Mouse (Mus musculus) A20 (cell line): ENCODE measurements around the gene Plvap.

Experiments used
- DNase-seq: peaks from one replicate; pipeline ENCODE4 v3.0.0-alpha.2; 2011; ENCODE audit warnings: low read depth, low spot score

Gene Plvap

DNA sequence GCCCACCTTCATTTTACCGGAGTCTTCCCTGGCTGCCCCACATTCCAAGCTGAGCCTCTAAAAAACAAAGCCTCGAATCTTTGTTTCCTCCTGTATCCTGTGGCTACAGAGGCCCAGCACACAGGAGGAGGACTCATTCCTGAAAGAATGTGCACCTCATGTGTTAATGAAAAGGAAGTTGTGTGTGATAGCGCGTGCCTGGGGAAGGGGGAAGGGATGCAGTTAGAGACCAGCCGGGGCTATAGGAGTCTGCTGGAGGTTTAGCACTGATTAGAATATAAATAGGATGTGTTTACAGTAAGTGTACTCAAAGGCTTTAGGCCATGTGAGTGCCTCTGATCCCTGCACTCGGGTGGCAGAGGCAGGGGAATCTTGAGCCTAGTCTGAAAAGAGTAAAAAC is 14.7 kb upstream of the Plvap start:
- no peak for DNase-seq

GRCm38 (mm10) chr8:71525226-71526050 is 13.9 kb upstream of the Plvap start, which contains the start of gene Ccdc194:
Gene Ccdc194 (minus strand): TSS chr8:71525711.
- no peak for DNase-seq

GRCm38 (mm10) chr8:71521634-71522033 is 10.1 kb upstream of the Plvap start:
- DNase-seq: peak; percentile 94

DNA sequence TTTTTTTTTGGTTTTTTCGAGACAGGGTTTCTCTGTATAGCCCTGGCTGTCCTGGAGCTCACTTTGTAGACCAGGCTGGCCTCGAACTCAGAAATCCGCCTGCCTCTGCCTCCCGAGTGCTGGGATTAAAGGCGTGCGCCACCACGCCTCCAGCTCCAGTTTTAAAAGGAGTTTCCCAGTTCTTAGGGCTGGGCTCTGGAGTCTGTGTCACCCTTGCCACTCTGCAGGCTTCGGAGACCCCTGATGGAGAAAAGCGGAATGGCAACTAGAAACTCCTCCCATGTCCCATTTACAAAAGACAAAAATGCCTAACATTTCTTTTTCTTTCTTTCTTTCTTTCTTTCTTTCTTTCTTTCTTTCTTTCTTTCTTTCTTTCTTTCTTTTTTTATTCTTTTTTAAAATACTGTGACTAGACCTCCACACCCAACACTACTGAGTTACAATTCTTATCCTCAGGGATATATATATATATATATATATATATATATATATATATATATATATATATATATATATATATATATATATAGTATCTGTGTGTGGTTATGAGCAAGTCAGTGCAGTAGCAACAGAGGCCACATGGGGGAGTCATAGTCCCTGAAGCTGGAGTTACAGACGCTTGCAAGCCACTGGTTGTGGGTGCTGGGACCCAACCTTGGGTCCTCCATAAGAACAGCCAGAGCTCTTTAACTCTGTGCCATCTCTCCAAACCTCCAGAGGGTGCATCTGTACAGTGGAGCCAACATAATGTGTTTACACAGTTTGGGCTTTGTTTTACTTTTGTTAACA is 7.7 kb upstream of the Plvap start:
- DNase-seq: peak; percentile 58

DNA sequence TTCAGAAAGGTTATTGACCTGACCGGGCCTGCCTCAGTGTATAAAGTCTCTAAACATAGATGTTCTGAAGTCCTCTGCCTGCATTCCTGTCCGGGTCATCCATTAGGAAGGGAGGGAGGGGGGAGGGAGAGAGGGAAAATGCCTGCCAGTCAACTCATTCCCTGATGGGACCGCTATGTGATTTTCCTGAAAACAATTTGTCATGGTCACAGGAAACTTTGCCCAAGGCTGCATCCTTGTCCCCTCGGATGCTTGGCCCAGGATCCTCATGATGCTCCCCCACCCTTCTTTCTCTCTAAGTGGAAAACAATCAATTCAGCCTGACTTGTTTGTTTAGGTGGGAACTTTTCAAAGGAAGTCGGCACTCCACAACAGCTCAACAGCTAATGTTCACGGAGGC is 5.2 kb upstream of the Plvap start:
- DNase-seq: no peak

- no peak for DNase-seq
These were observed 3.5 kb upstream of the Plvap start for GRCm38 (mm10) chr8:71515043-71515442.

DNA sequence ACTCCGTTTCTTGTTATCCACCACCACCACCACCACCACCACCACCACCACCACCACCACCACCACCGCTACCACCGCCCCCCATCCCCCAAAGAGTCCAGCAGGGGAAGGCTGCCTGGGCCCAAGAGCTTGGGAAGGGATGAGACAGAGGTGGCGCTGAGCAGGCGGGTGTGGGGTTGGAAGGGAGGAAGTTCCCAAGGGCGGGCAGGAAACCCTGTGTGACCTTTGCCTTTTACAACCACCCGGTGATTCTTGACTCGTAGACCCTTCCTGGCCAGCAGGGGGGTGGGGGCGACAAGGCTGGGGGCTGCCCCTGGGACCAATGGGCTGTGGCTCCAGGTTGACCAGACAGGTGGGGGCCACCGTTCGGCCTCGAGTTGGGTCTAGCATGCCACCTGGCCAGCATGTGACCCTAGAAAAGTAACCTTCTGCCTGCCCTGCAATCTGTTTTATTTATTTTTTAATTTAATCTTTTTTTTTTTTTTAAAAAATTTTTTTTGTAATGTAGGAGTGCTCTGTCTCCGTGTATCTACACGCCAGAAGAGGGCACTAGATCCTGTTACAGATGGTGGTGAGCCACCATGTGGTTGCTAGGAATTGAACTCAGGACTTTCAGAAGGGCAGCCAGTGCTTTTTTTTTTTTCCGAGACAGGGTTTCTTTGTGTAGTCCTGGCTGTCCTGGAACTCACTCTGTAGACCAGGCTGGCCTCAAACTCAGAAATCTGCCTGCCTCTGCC is 1.6 kb upstream of the Plvap start:
- no peak for DNase-seq

GRCm38 (mm10) chr8:71509316-71509715 is 2.2 kb downstream of the Plvap start:
- no peak for DNase-seq

DNA sequence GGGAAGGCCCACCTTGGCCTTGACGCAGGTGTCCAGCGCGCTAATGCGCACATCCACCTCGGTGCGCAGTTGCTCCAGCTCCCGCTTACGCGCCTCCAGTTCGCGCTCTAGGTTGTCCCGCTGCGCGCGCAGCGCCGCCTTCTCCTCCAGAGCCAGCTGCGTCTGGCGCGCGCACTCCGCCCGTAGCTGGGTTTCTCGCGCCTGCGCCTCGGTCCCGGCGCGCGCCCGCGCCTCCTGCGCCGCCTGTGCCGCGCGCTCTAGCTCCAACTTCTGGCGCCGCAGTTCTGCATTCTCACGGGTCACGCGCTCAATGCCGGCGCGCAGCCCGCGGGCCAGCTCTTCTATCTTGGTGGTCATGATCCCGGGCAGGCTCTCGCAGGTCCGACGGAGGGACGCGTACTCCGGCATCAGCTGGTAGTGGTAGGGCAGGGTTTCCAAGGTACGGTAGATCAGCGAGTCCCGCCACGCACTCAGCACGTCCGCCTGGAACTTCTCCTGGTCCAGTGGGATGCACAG is 3.9 kb downstream of the Plvap start:
- no peak for DNase-seq

GRCm38 (mm10) chr8:71505979-71506378 is 5.6 kb downstream of the Plvap start:
- DNase-seq: no peak

DNA sequence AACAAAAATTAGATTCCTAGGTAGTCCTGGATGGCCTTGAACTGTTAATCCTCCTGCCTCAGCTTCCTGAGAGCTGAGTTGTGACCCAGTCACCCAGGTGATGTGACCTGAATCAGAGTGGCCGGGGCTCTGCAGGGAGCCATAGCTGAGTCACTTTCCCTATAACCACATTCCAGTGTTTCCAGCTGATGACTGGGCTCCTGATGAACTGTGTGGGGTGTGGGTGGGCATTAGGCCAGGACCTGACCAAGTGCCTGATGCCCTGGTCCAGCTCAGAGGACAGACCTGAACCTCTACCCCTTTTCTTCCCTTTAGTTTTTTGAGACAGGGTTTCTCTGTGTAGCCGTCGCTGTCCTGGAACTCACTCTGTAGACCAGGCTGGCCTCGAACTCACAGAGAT is 6.2 kb downstream of the Plvap start:
- no peak for DNase-seq

GRCm38 (mm10) chr8:71504349-71504748 is 7.2 kb downstream of the Plvap start:
- DNase-seq: no peak

DNA sequence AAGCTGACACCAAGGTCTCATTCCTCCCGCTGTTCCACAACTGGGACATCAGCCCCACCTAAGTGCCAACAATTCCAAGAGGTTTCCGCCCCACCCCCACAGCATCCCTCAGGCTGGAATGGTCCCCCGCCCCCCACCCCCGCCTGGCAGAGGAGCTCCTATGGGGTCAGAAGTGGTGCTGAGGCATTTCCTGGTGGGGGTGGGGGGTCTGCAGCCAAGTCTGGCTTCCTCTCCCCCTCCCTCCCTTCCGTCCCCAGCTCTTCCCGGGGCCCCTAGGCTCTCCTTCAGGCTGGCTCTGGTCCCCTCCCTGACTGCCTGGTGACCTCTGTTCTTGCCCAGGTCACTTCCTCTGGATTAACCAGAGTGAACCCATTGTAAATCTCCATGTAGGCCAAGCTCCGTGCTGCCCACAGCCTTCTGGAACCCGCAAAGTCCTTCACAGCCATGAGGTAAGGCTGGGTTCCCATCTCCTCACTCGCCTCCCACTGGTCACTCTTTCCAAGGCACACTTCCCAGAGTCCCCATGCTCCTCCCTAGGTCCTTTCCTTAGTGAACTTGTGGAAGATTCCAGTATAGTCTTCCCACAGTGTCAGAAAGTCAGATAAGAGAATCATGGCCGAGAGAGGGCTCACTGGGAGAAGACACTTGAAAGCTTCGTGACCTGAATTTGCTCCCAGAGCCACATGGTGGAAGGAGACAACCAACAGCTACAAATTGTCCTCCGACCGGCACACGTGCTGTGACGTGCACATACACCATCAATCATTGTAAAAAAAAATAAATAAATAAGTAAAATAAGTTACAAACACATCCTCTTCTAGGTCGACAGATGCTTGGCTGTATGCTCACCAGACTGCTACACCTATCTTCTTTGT is 12.5 kb downstream of the Plvap start:
- no peak for DNase-seq

GRCm38 (mm10) chr8:71497881-71498501 is 13.6 kb downstream of the Plvap start:
- DNase-seq: no peak

GRCm38 (mm10) chr8:71497077-71497645 is 14.4 kb downstream of the Plvap start:
- no peak for DNase-seq

DNA sequence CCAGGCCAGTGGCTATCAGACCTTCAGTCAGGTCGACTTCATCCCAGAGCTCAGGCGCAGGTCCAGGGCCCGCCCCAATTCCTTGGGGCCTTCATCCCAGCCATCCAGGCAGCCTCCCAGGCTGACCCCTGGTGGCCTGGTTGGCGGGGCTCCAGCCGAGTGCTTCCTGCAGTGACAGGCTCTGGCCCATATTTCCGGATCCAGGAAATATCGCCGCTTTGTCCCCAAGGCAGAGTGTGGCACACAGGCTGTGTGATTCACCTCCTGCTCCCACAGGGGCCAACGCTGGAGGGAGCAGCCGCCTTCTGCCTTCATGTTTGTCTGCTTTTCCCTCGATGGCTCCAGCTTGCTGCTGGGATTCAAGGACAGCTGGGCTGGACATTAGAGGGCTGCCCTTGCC is 15.1 kb downstream of the Plvap start:
- no peak for DNase-seq

GRCm38 (mm10) chr8:71495811-71496210 is 15.7 kb downstream of the Plvap start:
- DNase-seq: no peak

DNA sequence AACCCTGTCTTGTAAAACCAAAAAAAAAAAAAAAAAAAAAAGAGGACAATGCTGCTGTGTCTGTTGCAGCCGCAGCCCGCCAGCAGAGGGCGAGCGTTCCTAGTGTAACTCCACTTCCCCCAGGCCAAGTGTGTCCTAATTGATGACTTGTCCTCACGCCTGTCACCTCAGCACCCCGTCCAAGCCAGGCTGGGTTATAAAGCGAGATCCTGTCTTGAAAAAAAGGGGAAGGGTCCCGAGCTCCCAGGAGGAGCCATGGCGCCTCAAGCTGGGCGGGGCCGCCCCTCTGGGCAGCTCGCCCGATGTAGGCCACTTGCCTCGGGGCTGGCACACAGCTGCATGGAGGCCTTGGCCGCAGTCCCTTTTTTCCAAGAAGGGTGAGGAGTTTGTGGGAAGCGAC is 16.5 kb downstream of the Plvap start:
- DNase-seq: peak; percentile 82

DNA sequence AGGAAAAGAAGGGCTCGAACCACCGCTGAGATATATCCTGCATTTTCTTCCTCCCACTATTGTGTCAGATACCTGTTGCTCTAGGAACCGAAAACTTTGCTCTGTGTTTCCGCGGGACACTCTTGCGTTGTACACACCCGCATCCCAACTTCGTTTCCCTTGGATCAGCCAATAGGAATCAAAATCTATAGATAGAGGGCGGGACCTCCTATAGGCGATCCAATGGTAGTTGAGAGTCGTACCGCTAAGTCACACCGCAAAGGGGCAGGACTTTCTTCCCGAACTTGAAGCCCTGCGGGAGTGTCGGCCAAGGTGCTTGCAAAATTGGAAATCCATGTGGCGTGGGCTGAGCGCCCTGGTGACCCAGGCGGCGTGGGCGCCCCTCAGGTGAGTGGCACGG is 23.1 kb downstream of the Plvap start:
- peak; percentile 96 for DNase-seq
